Mouse (Mus musculus) heart, postnatal 4 days (tissue): ENCODE data around the gene Ccni. TPM values are rescaled to one million over a fixed set of nuclear protein-coding genes. Genes with fewer than 3 reads are reported as not detected.

ENCODE experiments used
- DNase-seq: peaks from one replicate; pipeline ENCODE4 v3.0.0; 2021
- total RNA-seq, 2 experiments: library from RNA; stranded (reverse); gene quantifications; 2 replicates each; pipeline ENCODE4 v1.2.3; 2021

Gene Ccni
- total RNA-seq, result 100 to 1,000 TPM; 246 to 267 TPM

- DNase-seq, result peak; percentile 97
Observed at GRCm38 (mm10) chr5:93206109-93207005, at the start of gene Ccni, which contains the start of gene 2010109A12Rik. Gene Ccni, minus strand, starts transcription at chr5:93206495. Gene 2010109A12Rik, plus strand, starts transcription at chr5:93206518.

- no peak for DNase-seq
Observed at GRCm38 (mm10) chr5:93255759-93256265, 49.5 kb upstream of the Ccni start.

- DNase-seq, result peak; percentile 14
Observed at GRCm38 (mm10) chr5:93251001-93251760, 44.9 kb upstream of the Ccni start.

GRCm38 (mm10) chr5:93249940-93250578 is 43.8 kb upstream of the Ccni start:
- DNase-seq, result no peak

GRCm38 (mm10) chr5:93245280-93245679 is 39.0 kb upstream of the Ccni start:
- no peak for DNase-seq

- DNase-seq, result no peak
Observed at GRCm38 (mm10) chr5:93239590-93240544, 33.6 kb upstream of the Ccni start.

GRCm38 (mm10) chr5:93236541-93236940 is 30.2 kb upstream of the Ccni start:
- DNase-seq, result no peak

GRCm38 (mm10) chr5:93235888-93236287 is 29.6 kb upstream of the Ccni start:
- DNase-seq, result no peak

- DNase-seq, result no peak
Observed at GRCm38 (mm10) chr5:93234605-93235004, 28.3 kb upstream of the Ccni start.

- DNase-seq, result no peak
Observed at GRCm38 (mm10) chr5:93234130-93234529, 27.8 kb upstream of the Ccni start.

GRCm38 (mm10) chr5:93232838-93233237 is 26.5 kb upstream of the Ccni start:
- DNase-seq, result no peak

GRCm38 (mm10) chr5:93231721-93232120 is 25.4 kb upstream of the Ccni start:
- no peak for DNase-seq

- no peak for DNase-seq
Observed at GRCm38 (mm10) chr5:93229527-93229926, 23.2 kb upstream of the Ccni start.

- no peak for DNase-seq
Observed at GRCm38 (mm10) chr5:93227157-93227556, 20.9 kb upstream of the Ccni start.

GRCm38 (mm10) chr5:93224549-93224948 is 18.3 kb upstream of the Ccni start:
- no peak for DNase-seq

- peak; percentile 40 for DNase-seq
Observed at GRCm38 (mm10) chr5:93221661-93222060, 15.4 kb upstream of the Ccni start.

- DNase-seq, result no peak
Observed at GRCm38 (mm10) chr5:93218375-93218774, 12.1 kb upstream of the Ccni start.

- DNase-seq, result no peak
Observed at GRCm38 (mm10) chr5:93207555-93207954, 1.3 kb upstream of the Ccni start.

- peak; percentile 65 for DNase-seq
Observed at GRCm38 (mm10) chr5:93207006-93207348, 682 bp upstream of the Ccni start.

- peak; percentile 64 for DNase-seq
Observed at GRCm38 (mm10) chr5:93205371-93206108, 755 bp downstream of the Ccni start.

GRCm38 (mm10) chr5:93201181-93201580 is 5.1 kb downstream of the Ccni start:
- no peak for DNase-seq
